Comparison of ENCODE assay signal across 8 mouse cellular contexts in genomic region chr7:27332353-27333199, GRCm38 (mm10). TPM values are rescaled to one million over a fixed set of nuclear protein-coding genes. Genes with fewer than 3 reads are reported as not detected.
A peak's percentile ranks its signal among the peaks of the same experiment; 100 is the strongest.
DNase-seq lines count a peak whose midpoint lies in the region; ATAC-seq lines count a peak whose summit lies in the region.

No protein-coding gene starts in this region.

- peak; percentile 24; the same call in 1 of the 2 replicates for ATAC-seq in monocyte, adult 5-6 weeks (replicated peaks; ENCODE audit: insufficient number of reproducible peaks, low FRiP score, low TSS enrichment, poor library complexity, severe bottlenecking)

- DNase-seq in layer of hippocampus, adult 18-20 months (ENCODE audit: low spot score in 2 of 2): peak; percentile 63 to 77
- no peak for DNase-seq in layer of hippocampus, adult 9-11 months
- peak; percentile 85 for DNase-seq in embryo, embryonic 10.5 days (ENCODE audit: low spot score)
- DNase-seq in heart, adult 18-20 months: peak; percentile 93 to 96
- DNase-seq in kidney, adult 18-20 months: peak; percentile 91
- DNase-seq in liver: peak; percentile 86
- peak; percentile 83 to 85 for DNase-seq in spleen, postnatal 36 days (ENCODE audit: low spot score in 2 of 2)

RNA-seq across cellular contexts. Expression of gene Ltbp4, which starts 4.9 kb away (rescaled TPM):
- total RNA-seq in layer of hippocampus, adult 18-20 months (2021): 10 to 100 TPM; 43.9 to 47.5 TPM
- total RNA-seq in heart, adult 18-20 months (2021): 100 to 1,000 TPM; 185 to 206 TPM
- total RNA-seq in monocyte, adult 5-6 weeks (2017): 0.68 TPM in 1 of 3 replicates, not detected in the others

RNA-seq across cellular contexts. Expression of gene Shkbp1, which starts 23.2 kb away (rescaled TPM):
- 10 to 100 TPM; 25.8 to 28.2 TPM for total RNA-seq in layer of hippocampus, adult 18-20 months (2021)
- 1 to 10 TPM; 5.6 to 6.3 TPM for total RNA-seq in heart, adult 18-20 months (2021)
- 33.3 to 47.0 TPM (median 39.9 TPM) in 3 replicates for total RNA-seq in monocyte, adult 5-6 weeks (2017)

RNA-seq across cellular contexts. Expression of gene Gm20479, which starts 24.6 kb away (rescaled TPM):
- not detected for total RNA-seq in layer of hippocampus, adult 18-20 months (2021)
- not detected for total RNA-seq in heart, adult 18-20 months (2021)
- total RNA-seq in monocyte, adult 5-6 weeks (2017): not detected in 3 replicates

Comparison
In these comparisons a context has a peak if more than half of its experiments do, and no peak if none do; other contexts are left out.
1. RNA of gene Ltbp4, which starts 4.9 kb away (total RNA-seq): 185 to 206 TPM in heart, adult 18-20 months and 43.9 to 47.5 TPM in layer of hippocampus, adult 18-20 months; 0.68 TPM in monocyte, adult 5-6 weeks; every median in the first group is over 10 times any median in the second.